24 mouse cellular contexts compared by ENCODE assay signal in the genomic region with DNA sequence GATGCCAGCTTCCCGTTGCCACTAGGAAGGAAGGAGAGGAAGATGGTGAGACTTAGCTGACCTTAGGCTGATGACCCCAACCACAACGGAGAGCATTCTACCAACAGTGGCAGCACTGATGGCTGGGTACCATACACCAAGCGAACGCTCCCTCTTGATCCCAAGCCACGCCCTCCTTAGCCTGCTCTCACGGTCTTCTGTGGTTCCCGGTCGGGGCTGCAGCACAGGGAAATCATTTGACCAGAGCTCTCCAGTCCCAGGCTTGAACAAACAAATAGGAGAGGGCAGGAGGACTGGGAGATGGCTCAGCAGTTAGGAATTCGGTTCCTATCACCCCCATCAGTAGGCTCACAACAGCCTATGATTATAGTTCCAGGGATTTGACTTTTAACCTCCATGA.
A peak's percentile ranks its signal among the peaks of the same experiment; 100 is the strongest.
DNase-seq lines count a peak whose midpoint lies in the region; ATAC-seq and TF ChIP-seq lines count a peak whose summit lies in the region.
"Had no signal": no experiment of that assay in that cellular context is flagged by ENCODE, and none has a peak within 500 bp of the region (broad histone marks: within the 10 kb centered on the region; RNA-seq: fewer than 3 reads in every experiment).

No protein-coding gene starts in this region.

- no peak for TF ChIP-seq CTCF in lung, embryonic 14.5 days (IDR thresholded peaks at IDR 0.05; ENCODE audit: low read depth)

- no peaks in the 10 kb centered on the region for H3K4me1 ChIP-seq in lung, embryonic 14.5 days (ENCODE audit: insufficient read depth)
- H3K4me1 ChIP-seq in stomach, embryonic 16.5 days (ENCODE audit: control insufficient read depth, insufficient read depth, low read length): no peaks in the 10 kb centered on the region
- peaks cover 14% of the 10 kb centered on the region for H3K4me1 ChIP-seq in heart, embryonic 10.5 days
- peaks cover under 1% of the 10 kb centered on the region; the same call in 1 of the 2 replicates for H3K4me1 ChIP-seq in heart, embryonic 11.5 days (ENCODE audit: control insufficient read depth, insufficient read depth, low read length)
- H3K4me1 ChIP-seq: embryonic facial prominence, embryonic 15.5 days had no signal

- no peaks in the 10 kb centered on the region for H3K27me3 ChIP-seq in lung, embryonic 14.5 days (ENCODE audit: insufficient read depth, low read length)
- no peaks in the 10 kb centered on the region for H3K27me3 ChIP-seq in stomach, embryonic 16.5 days (ENCODE audit: control insufficient read depth, insufficient read depth, low read length)
- no peaks in the 10 kb centered on the region for H3K27me3 ChIP-seq in heart, embryonic 10.5 days (ENCODE audit: insufficient read depth, poor library complexity, severe bottlenecking)
- no peaks in the 10 kb centered on the region for H3K27me3 ChIP-seq in heart, embryonic 11.5 days (ENCODE audit: control insufficient read depth, insufficient read depth, low read length)
- H3K27me3 ChIP-seq: embryonic facial prominence, embryonic 15.5 days; heart, embryonic 13.5 days; hindbrain, embryonic 13.5 days had no signal

- H3K36me3 ChIP-seq in lung, embryonic 14.5 days (ENCODE audit: insufficient read depth): no peaks in the 10 kb centered on the region
- H3K36me3 ChIP-seq in stomach, embryonic 16.5 days (ENCODE audit: control insufficient read depth, insufficient read depth, low read length): no peaks in the 10 kb centered on the region
- no peaks in the 10 kb centered on the region for H3K36me3 ChIP-seq in heart, embryonic 10.5 days
- H3K36me3 ChIP-seq in heart, embryonic 11.5 days (ENCODE audit: control insufficient read depth, insufficient read depth, low read length): no peaks in the 10 kb centered on the region
- H3K36me3 ChIP-seq: embryonic facial prominence, embryonic 15.5 days; forebrain, embryonic 10.5 days had no signal

- no peak overlapping the region for H3K9ac ChIP-seq in lung, embryonic 14.5 days
- H3K9ac ChIP-seq in stomach, embryonic 16.5 days (ENCODE audit: low read length): no peak overlapping the region
- no peak overlapping the region for H3K9ac ChIP-seq in heart, embryonic 11.5 days (ENCODE audit: low read depth, low read length)
- H3K9ac ChIP-seq: embryonic facial prominence, embryonic 15.5 days; heart, embryonic 13.5 days; hindbrain, embryonic 13.5 days had no signal

- peak; percentile 23 for DNase-seq in lung, embryonic 14.5 days
- no peak for DNase-seq in lung, adult 18-20 months
- DNase-seq in 3134 (ENCODE audit: extremely low read depth, insufficient read length, low spot score) (peak; percentile 45), NIH3T3 (ENCODE audit: low read depth) (peak; percentile 47)
- DNase-seq in heart, embryonic 10.5 days (ENCODE audit: low spot score): no peak
- DNase-seq: adrenal gland, postnatal 10 days; B cell, adult 2 months; cerebellum, adult 11 months; cerebellum, adult 8-10 months; cerebellum, postnatal 14 days; embryo, embryonic 11 days; gastrocnemius, postnatal 10 days; heart, adult 2 months; heart, postnatal 36 days had no signal

- H3K9me3 ChIP-seq in lung, embryonic 14.5 days (ENCODE audit: low read depth, low read length): no peaks in the 10 kb centered on the region
- no peaks in the 10 kb centered on the region for H3K9me3 ChIP-seq in stomach, embryonic 16.5 days (replicated peaks; ENCODE audit: control insufficient read depth, low read length)
- no peaks in the 10 kb centered on the region for H3K9me3 ChIP-seq in heart, embryonic 10.5 days
- no peaks in the 10 kb centered on the region for H3K9me3 ChIP-seq in heart, embryonic 11.5 days (replicated peaks; ENCODE audit: control insufficient read depth, low read length)
- H3K9me3 ChIP-seq: embryonic facial prominence, embryonic 15.5 days; forebrain, embryonic 10.5 days; heart, embryonic 13.5 days; hindbrain, embryonic 13.5 days had no signal

- ATAC-seq in lung, embryonic 14.5 days (ENCODE audit: insufficient read depth): 0 out of 2 replicates have a peak, but pooled peaks have one; percentile 38
- peak; percentile 73; the same call in 1 of the 2 replicates for ATAC-seq in stomach, embryonic 16.5 days (ENCODE audit: insufficient read depth, low FRiP score)
- ATAC-seq in heart, embryonic 11.5 days (replicated peaks; ENCODE audit: insufficient number of reproducible peaks, low FRiP score, low TSS enrichment): no peak
- ATAC-seq: CD4-positive, CD25-positive, alpha-beta regulatory T cell, adult 4 months; forebrain, embryonic 14.5 days had no signal

- no peak overlapping the region for H3K27ac ChIP-seq in lung, embryonic 14.5 days (ENCODE audit: low read depth)
- no peak overlapping the region for H3K27ac ChIP-seq in stomach, embryonic 16.5 days (ENCODE audit: low read length)
- H3K27ac ChIP-seq in heart, embryonic 10.5 days: no peak overlapping the region
- H3K27ac ChIP-seq in heart, embryonic 11.5 days (ENCODE audit: low read depth, low read length): no peak overlapping the region
- H3K27ac ChIP-seq: embryonic facial prominence, embryonic 15.5 days; forebrain, embryonic 10.5 days; heart, adult 2 months; heart, embryonic 13.5 days; hindbrain, postnatal 0 days had no signal

- H3K4me3 ChIP-seq in lung, embryonic 14.5 days (ENCODE audit: low read depth, low read length): no peak overlapping the region
- H3K4me3 ChIP-seq in stomach, embryonic 16.5 days (replicated peaks; ENCODE audit: low read length): no peak overlapping the region
- no peak overlapping the region for H3K4me3 ChIP-seq in heart, embryonic 10.5 days
- H3K4me3 ChIP-seq in heart, embryonic 11.5 days (ENCODE audit: low read depth, low read length): no peak overlapping the region
- H3K4me3 ChIP-seq: embryonic facial prominence, embryonic 15.5 days; erythroblast, embryonic 14.5 days; forebrain, embryonic 10.5 days; heart, adult 2 months; heart, embryonic 13.5 days; hindbrain, embryonic 13.5 days had no signal

- WGBS in lung, embryonic 14.5 days: 44% methylated on average over 9 of the region's 9 CpGs
- WGBS in stomach, embryonic 16.5 days: 48% methylated on average over 9 of the region's 9 CpGs
- 56% methylated on average over 9 of the region's 9 CpGs for WGBS in heart, embryonic 10.5 days
- WGBS in heart, embryonic 11.5 days (ENCODE audit: insufficient replicate concordance): 63% methylated on average over 9 of the region's 9 CpGs

- no peak overlapping the region for H3K4me2 ChIP-seq in lung, embryonic 14.5 days
- no peak overlapping the region for H3K4me2 ChIP-seq in stomach, embryonic 16.5 days (ENCODE audit: low read depth, low read length)
- H3K4me2 ChIP-seq in heart, embryonic 11.5 days: no peak overlapping the region
- H3K4me2 ChIP-seq: embryonic facial prominence, embryonic 15.5 days; heart, embryonic 13.5 days; hindbrain, embryonic 13.5 days had no signal

Comparison
In these comparisons a context has a peak if more than half of its experiments do, and no peak if none do; other contexts are left out.
1. DNase-seq: peak in lung, embryonic 14.5 days (single experiment), 3134 (single experiment) and NIH3T3 (single experiment); none in lung, adult 18-20 months (0 of 2) and heart, embryonic 10.5 days (single experiment).